Mouse (Mus musculus): Measurements from ENCODE around the gene Tfe3.

The Tfe3 gene

DNA sequence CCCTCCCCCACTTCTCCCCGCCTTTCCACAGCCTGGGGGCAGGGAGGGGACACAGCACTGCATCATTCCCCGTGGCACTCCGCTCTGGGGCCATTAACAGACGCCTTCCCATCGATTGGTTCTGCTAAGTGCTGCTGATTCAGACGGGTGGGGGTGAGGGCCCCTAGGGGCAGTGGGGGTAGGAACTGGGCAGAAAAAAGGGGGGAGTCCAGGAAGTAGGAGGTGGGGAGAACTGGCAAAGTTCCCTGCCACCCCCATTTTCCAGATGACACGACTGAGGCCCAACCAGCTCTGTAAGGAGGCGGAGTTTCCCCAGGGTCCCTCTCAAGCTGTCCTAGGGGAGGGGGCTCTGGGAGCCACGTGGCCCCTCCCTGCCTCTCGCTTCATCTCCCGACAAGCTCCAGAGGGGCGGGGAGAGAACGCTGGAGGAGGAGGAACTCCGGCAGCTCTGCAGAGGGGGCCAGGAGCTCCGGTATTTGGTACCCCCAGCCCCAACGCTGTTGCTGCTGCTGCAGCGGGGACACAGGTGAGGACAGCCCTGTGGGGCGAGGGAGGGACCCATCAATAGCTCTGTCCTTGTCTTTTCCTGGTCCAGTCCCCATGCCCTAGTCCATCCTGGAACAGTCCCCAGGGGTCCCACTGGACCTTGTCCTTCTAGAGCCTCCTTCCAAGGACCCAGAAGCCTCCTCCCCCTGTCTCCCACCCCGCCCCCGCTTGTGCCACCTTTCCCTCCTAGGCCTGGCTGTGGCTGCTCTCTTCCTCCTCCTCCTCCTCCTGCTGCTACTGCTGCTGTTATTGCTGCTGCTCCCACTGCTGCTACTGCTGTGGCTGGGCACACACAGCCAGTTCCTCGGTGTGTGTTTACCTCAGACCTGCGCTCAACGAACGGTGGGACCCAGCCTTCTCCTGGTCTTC lies 59.8 kb downstream of the Tfe3 start, which contains the start of gene Kcnd1:
Kcnd1 (plus strand) TSS at position 425 of the 915 bp plus-strand sequence.
- DNase-seq, result peak; percentile 45 to 61
